Mouse (Mus musculus): ENCODE measurements around the gene Kmt2b. TPM values are rescaled to one million over a fixed set of nuclear protein-coding genes. Genes with fewer than 3 reads are reported as not detected.

The Kmt2b gene
- polyA plus RNA-seq, 1 experiment from 2014 or later = 13.6 TPM

GRCm38 (mm10) chr7:30594510-30595024 lies 6.0 kb upstream of the Kmt2b start:
- Histone ChIP-seq H3K27ac (ENCODE audit: low read depth, low read length) (no peak overlapping the region), H3K4me1 (ENCODE audit: control insufficient read depth, insufficient read depth, low read length) (no peaks in the 10 kb centered on the region), H3K36me3 (ENCODE audit: control insufficient read depth, insufficient read depth, low read length) (no peaks in the 10 kb centered on the region), H3K9ac (replicated peaks; ENCODE audit: low read depth, low read length) (no peak overlapping the region), H3K4me2 (ENCODE audit: low read depth, low read length) (no peak overlapping the region), H3K4me3 (ENCODE audit: low read depth, low read length) (no peak overlapping the region), H3K9me3 (ENCODE audit: control insufficient read depth, low read length) (no peaks in the 10 kb centered on the region), H3K27me3 (ENCODE audit: control insufficient read depth, insufficient read depth, low read length) (no peaks in the 10 kb centered on the region)
- WGBS = 67% methylated on average over 4 of the region's 4 CpGs
- no peak for ATAC-seq (ENCODE audit: low read depth)

- no peak overlapping the region for H3K4me3 ChIP-seq (ENCODE audit: low read depth, low read length)
- H3K36me3 ChIP-seq (ENCODE audit: control insufficient read depth, insufficient read depth, low read length) = no peaks in the 10 kb centered on the region
- no peak overlapping the region for H3K4me2 ChIP-seq (ENCODE audit: low read depth, low read length)
- H3K27ac ChIP-seq (ENCODE audit: low read depth, low read length) = no peak overlapping the region
- H3K4me1 ChIP-seq (ENCODE audit: control insufficient read depth, insufficient read depth, low read length) = no peaks in the 10 kb centered on the region
- no peaks in the 10 kb centered on the region for H3K9me3 ChIP-seq (ENCODE audit: control insufficient read depth, low read length)
- H3K27me3 ChIP-seq (ENCODE audit: control insufficient read depth, insufficient read depth, low read length) = no peaks in the 10 kb centered on the region
- no peak overlapping the region for H3K9ac ChIP-seq (replicated peaks; ENCODE audit: low read depth, low read length)
- WGBS = 71% methylated on average over 10 of the region's 10 CpGs
- ATAC-seq (ENCODE audit: low read depth) = no peak
Observed at GRCm38 (mm10) chr7:30593579-30594509, 5.3 kb upstream of the Kmt2b start.

DNA sequence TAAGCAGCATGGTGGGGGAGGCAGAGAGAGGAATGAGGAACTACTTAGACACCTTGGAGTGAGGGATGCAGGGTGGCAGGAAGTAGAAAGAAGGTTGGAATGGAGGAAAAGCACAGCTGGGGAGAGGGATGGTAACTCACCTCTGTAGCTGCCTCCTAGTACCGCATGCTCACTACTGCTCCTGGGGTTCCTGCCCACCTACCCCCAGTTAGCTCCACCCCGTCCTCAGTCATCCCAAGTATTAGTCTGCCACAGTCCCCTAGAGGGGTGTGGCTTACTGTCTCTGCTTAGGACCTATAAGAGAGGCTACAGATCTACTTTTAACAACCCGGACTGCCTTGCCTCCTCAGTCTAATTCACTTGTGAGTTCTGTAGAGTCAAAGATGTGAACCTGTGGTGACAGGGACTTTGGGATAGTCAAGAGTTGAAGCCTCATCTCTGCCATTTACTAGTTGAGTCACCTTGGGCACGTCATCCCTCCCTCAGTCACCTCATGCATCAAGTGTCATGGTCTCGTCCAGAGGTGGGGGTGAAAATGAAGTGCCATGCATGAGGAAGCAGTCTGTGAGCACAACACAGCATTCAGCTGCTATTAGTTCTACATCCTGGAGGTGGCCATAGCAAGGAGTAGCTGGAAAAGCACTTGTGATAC lies 4.4 kb upstream of the Kmt2b start:
- H3K9ac ChIP-seq (replicated peaks; ENCODE audit: low read depth, low read length) = no peak overlapping the region
- H3K27me3 ChIP-seq (ENCODE audit: control insufficient read depth, insufficient read depth, low read length) = peaks cover 3% of the 10 kb centered on the region; the same call in 1 of the 2 replicates
- no peak overlapping the region for H3K4me3 ChIP-seq (ENCODE audit: low read depth, low read length)
- H3K27ac ChIP-seq (ENCODE audit: low read depth, low read length) = no peak overlapping the region
- no peak for ATAC-seq (ENCODE audit: low read depth)
- H3K9me3 ChIP-seq (ENCODE audit: control insufficient read depth, low read length) = no peaks in the 10 kb centered on the region
- WGBS = 58% methylated on average over 5 of the region's 5 CpGs
- H3K4me2 ChIP-seq (ENCODE audit: low read depth, low read length) = no peak overlapping the region
- H3K4me1 ChIP-seq (ENCODE audit: control insufficient read depth, insufficient read depth, low read length) = no peaks in the 10 kb centered on the region
- no peaks in the 10 kb centered on the region for H3K36me3 ChIP-seq (ENCODE audit: control insufficient read depth, insufficient read depth, low read length)

GRCm38 (mm10) chr7:30591605-30591951 lies 3.1 kb upstream of the Kmt2b start:
- Histone ChIP-seq H3K4me1 (ENCODE audit: control insufficient read depth, insufficient read depth, low read length) (peaks cover 11% of the 10 kb centered on the region), H3K9ac (replicated peaks; ENCODE audit: low read depth, low read length) (no peak overlapping the region), H3K4me3 (ENCODE audit: low read depth, low read length) (no peak overlapping the region), H3K36me3 (ENCODE audit: control insufficient read depth, insufficient read depth, low read length) (0 out of 2 replicates have a peak, but pooled peaks cover 2% of the 10 kb centered on the region), H3K27me3 (ENCODE audit: control insufficient read depth, insufficient read depth, low read length) (peaks cover 3% of the 10 kb centered on the region; the same call in 1 of the 2 replicates), H3K4me2 (ENCODE audit: low read depth, low read length) (no peak overlapping the region), H3K9me3 (ENCODE audit: control insufficient read depth, low read length) (no peaks in the 10 kb centered on the region), H3K27ac (ENCODE audit: low read depth, low read length) (no peak overlapping the region)
- WGBS = 35% methylated on average over 4 of the region's 4 CpGs
- no peak for ATAC-seq (ENCODE audit: low read depth)

GRCm38 (mm10) chr7:30590927-30591604 lies 2.5 kb upstream of the Kmt2b start:
- WGBS = 92% methylated on average over 9 of the region's 9 CpGs
- H3K9me3 ChIP-seq (ENCODE audit: control insufficient read depth, low read length) = no peaks in the 10 kb centered on the region
- ATAC-seq (ENCODE audit: low read depth) = no peak
- H3K4me2 ChIP-seq (ENCODE audit: low read depth, low read length) = no peak overlapping the region
- peaks cover 6% of the 10 kb centered on the region; the same call in 1 of the 2 replicates for H3K36me3 ChIP-seq (ENCODE audit: control insufficient read depth, insufficient read depth, low read length)
- H3K27ac ChIP-seq (ENCODE audit: low read depth, low read length) = no peak overlapping the region
- no peak overlapping the region for H3K4me3 ChIP-seq (ENCODE audit: low read depth, low read length)
- H3K27me3 ChIP-seq (ENCODE audit: control insufficient read depth, insufficient read depth, low read length) = peaks cover 3% of the 10 kb centered on the region; the same call in 1 of the 2 replicates
- H3K9ac ChIP-seq (replicated peaks; ENCODE audit: low read depth, low read length) = no peak overlapping the region
- H3K4me1 ChIP-seq (ENCODE audit: control insufficient read depth, insufficient read depth, low read length) = peaks cover 13% of the 10 kb centered on the region

GRCm38 (mm10) chr7:30589435-30590301 lies 1.1 kb upstream of the Kmt2b start:
- peak overlapping the region; percentile 92 for H3K27ac ChIP-seq (ENCODE audit: low read depth, low read length)
- H3K9ac ChIP-seq (replicated peaks; ENCODE audit: low read depth, low read length) = peak overlapping the region; percentile 96
- H3K9me3 ChIP-seq (ENCODE audit: control insufficient read depth, low read length) = no peaks in the 10 kb centered on the region
- peak overlapping the region; percentile 97 for H3K4me2 ChIP-seq (ENCODE audit: low read depth, low read length)
- ATAC-seq (ENCODE audit: low read depth) = peak; percentile 72
- H3K27me3 ChIP-seq (ENCODE audit: control insufficient read depth, insufficient read depth, low read length) = peaks cover 3% of the 10 kb centered on the region; the same call in 1 of the 2 replicates
- 28% methylated on average over 40 of the region's 40 CpGs for WGBS
- peaks cover 19% of the 10 kb centered on the region for H3K36me3 ChIP-seq (ENCODE audit: control insufficient read depth, insufficient read depth, low read length)
- peaks cover 13% of the 10 kb centered on the region for H3K4me1 ChIP-seq (ENCODE audit: control insufficient read depth, insufficient read depth, low read length)
- peak overlapping the region; percentile 93 for H3K4me3 ChIP-seq (ENCODE audit: low read depth, low read length)

- Histone ChIP-seq H3K9me3 (ENCODE audit: control insufficient read depth, low read length) (no peaks in the 10 kb centered on the region), H3K27me3 (ENCODE audit: control insufficient read depth, insufficient read depth, low read length) (peaks cover 3% of the 10 kb centered on the region; the same call in 1 of the 2 replicates), H3K4me2 (ENCODE audit: low read depth, low read length) (peak overlapping the region; percentile 97), H3K4me1 (ENCODE audit: control insufficient read depth, insufficient read depth, low read length) (peaks cover 13% of the 10 kb centered on the region), H3K36me3 (ENCODE audit: control insufficient read depth, insufficient read depth, low read length) (peaks cover 36% of the 10 kb centered on the region), H3K27ac (ENCODE audit: low read depth, low read length) (peak overlapping the region; percentile 92), H3K9ac (replicated peaks; ENCODE audit: low read depth, low read length) (peak overlapping the region; percentile 96), H3K4me3 (ENCODE audit: low read depth, low read length) (peak overlapping the region; percentile 93)
- peak; percentile 36 for ATAC-seq (ENCODE audit: low read depth)
- under 1% methylated on average over 54 of the region's 67 CpGs for WGBS
Observed at GRCm38 (mm10) chr7:30587842-30588667, 471 bp downstream of the Kmt2b start.

All from neural tube, embryonic 14.5 days (tissue).